ENCODE assay signal across 16 mouse cellular contexts in genomic region chr13:81045345-81045744, GRCm38 (mm10).
DNase-seq lines count a peak whose midpoint lies in the region; ATAC-seq lines count a peak whose summit lies in the region.
"Had no signal": no experiment of that assay in that cellular context is flagged by ENCODE, and none has a peak within 500 bp of the region (broad histone marks: within the 10 kb centered on the region; RNA-seq: fewer than 3 reads in every experiment).

No protein-coding gene starts in this region.

- no peak overlapping the region for H3K27ac ChIP-seq in hindbrain, embryonic 13.5 days
- H3K27ac ChIP-seq in hindbrain, embryonic 12.5 days, result no peak overlapping the region
- no peak overlapping the region for H3K27ac ChIP-seq in neural tube, embryonic 13.5 days (replicated peaks)
- no peak overlapping the region for H3K27ac ChIP-seq in liver, embryonic 11.5 days (ENCODE audit: low read depth, low read length)
- H3K27ac ChIP-seq: heart, embryonic 13.5 days; kidney, postnatal 0 days; liver, embryonic 12.5 days had no signal

- no peak overlapping the region for H3K4me3 ChIP-seq in hindbrain, embryonic 13.5 days
- no peak overlapping the region for H3K4me3 ChIP-seq in hindbrain, embryonic 12.5 days
- no peak overlapping the region for H3K4me3 ChIP-seq in neural tube, embryonic 13.5 days
- no peak overlapping the region for H3K4me3 ChIP-seq in liver, embryonic 11.5 days (ENCODE audit: low read depth, low read length)
- H3K4me3 ChIP-seq: erythroblast, embryonic 14.5 days; heart, embryonic 13.5 days; liver, embryonic 12.5 days had no signal

- H3K9me3 ChIP-seq in hindbrain, embryonic 13.5 days, result no peaks in the 10 kb centered on the region
- no peaks in the 10 kb centered on the region for H3K9me3 ChIP-seq in hindbrain, embryonic 12.5 days (replicated peaks)
- no peaks in the 10 kb centered on the region for H3K9me3 ChIP-seq in neural tube, embryonic 13.5 days
- H3K9me3 ChIP-seq in liver, embryonic 11.5 days (ENCODE audit: control insufficient read depth, low read length), result no peaks in the 10 kb centered on the region
- H3K9me3 ChIP-seq: heart, embryonic 13.5 days; liver, embryonic 12.5 days had no signal

- 70% methylated on average over 11 of the region's 11 CpGs for WGBS in hindbrain, embryonic 13.5 days
- 81% methylated on average over 11 of the region's 11 CpGs for WGBS in hindbrain, embryonic 12.5 days
- 58% methylated on average over 11 of the region's 11 CpGs for WGBS in neural tube, embryonic 13.5 days
- 75% methylated on average over 11 of the region's 11 CpGs for WGBS in liver, embryonic 11.5 days

- H3K36me3 ChIP-seq in hindbrain, embryonic 13.5 days, result no peaks in the 10 kb centered on the region
- H3K36me3 ChIP-seq in hindbrain, embryonic 12.5 days, result no peaks in the 10 kb centered on the region
- H3K36me3 ChIP-seq in neural tube, embryonic 13.5 days, result no peaks in the 10 kb centered on the region
- no peaks in the 10 kb centered on the region for H3K36me3 ChIP-seq in liver, embryonic 11.5 days (ENCODE audit: control insufficient read depth, insufficient read depth, low read length)
- H3K36me3 ChIP-seq: heart, embryonic 13.5 days; liver, embryonic 12.5 days had no signal

- no peak overlapping the region for H3K9ac ChIP-seq in hindbrain, embryonic 13.5 days
- H3K9ac ChIP-seq in hindbrain, embryonic 12.5 days, result no peak overlapping the region
- no peak overlapping the region for H3K9ac ChIP-seq in neural tube, embryonic 13.5 days
- no peak overlapping the region for H3K9ac ChIP-seq in liver, embryonic 11.5 days (ENCODE audit: low read depth, low read length)
- H3K9ac ChIP-seq: heart, embryonic 13.5 days; liver, embryonic 12.5 days had no signal

- H3K4me2 ChIP-seq in hindbrain, embryonic 13.5 days, result no peak overlapping the region
- H3K4me2 ChIP-seq in hindbrain, embryonic 12.5 days (replicated peaks), result no peak overlapping the region
- H3K4me2 ChIP-seq in neural tube, embryonic 13.5 days, result no peak overlapping the region
- H3K4me2 ChIP-seq in liver, embryonic 11.5 days, result no peak overlapping the region
- H3K4me2 ChIP-seq: heart, embryonic 13.5 days; liver, embryonic 12.5 days had no signal

- no peak for DNase-seq in neural tube, embryonic 10.5 days (ENCODE audit: extremely low spot score, low spot score)
- peak; percentile 22 for DNase-seq in layer of hippocampus, adult 9-11 months
- no peak for DNase-seq in heart, adult 9 months (ENCODE audit: low spot score in 2 of 2)
- no peak for DNase-seq in liver, embryonic 11.5 days (ENCODE audit: low spot score)
- DNase-seq: adrenal gland, postnatal 25 days; heart, postnatal 4 days; kidney, adult 11 months; right cerebral cortex, postnatal 4 days; thymus, postnatal 36 days had no signal

- H3K4me1 ChIP-seq in hindbrain, embryonic 13.5 days (replicated peaks), result no peaks in the 10 kb centered on the region
- no peaks in the 10 kb centered on the region for H3K4me1 ChIP-seq in hindbrain, embryonic 12.5 days
- H3K4me1 ChIP-seq in neural tube, embryonic 13.5 days (replicated peaks), result no peaks in the 10 kb centered on the region
- H3K4me1 ChIP-seq in liver, embryonic 11.5 days (replicated peaks; ENCODE audit: control insufficient read depth, insufficient read depth, low read length), result no peaks in the 10 kb centered on the region
- H3K4me1 ChIP-seq: liver, embryonic 12.5 days had no signal

- H3K27me3 ChIP-seq in hindbrain, embryonic 13.5 days, result no peaks in the 10 kb centered on the region
- H3K27me3 ChIP-seq in hindbrain, embryonic 12.5 days, result no peaks in the 10 kb centered on the region
- no peaks in the 10 kb centered on the region for H3K27me3 ChIP-seq in neural tube, embryonic 13.5 days
- H3K27me3 ChIP-seq in liver, embryonic 11.5 days (replicated peaks; ENCODE audit: control insufficient read depth, insufficient read depth, low read length), result no peaks in the 10 kb centered on the region
- H3K27me3 ChIP-seq: heart, embryonic 13.5 days; liver, embryonic 12.5 days had no signal

- ATAC-seq in hindbrain, embryonic 13.5 days (ENCODE audit: low FRiP score), result 0 out of 2 replicates have a peak, but pooled peaks have one; percentile 54
- no peak for ATAC-seq in hindbrain, embryonic 12.5 days (ENCODE audit: low FRiP score)
- ATAC-seq in neural tube, embryonic 13.5 days (ENCODE audit: low read depth), result peak; percentile 61
- no peak for ATAC-seq in liver, embryonic 11.5 days (replicated peaks; ENCODE audit: low FRiP score)
- ATAC-seq: liver, embryonic 12.5 days had no signal

Comparison
In these comparisons a context has a peak if more than half of its experiments do, and no peak if none do; other contexts are left out.
1. ATAC-seq: peak in hindbrain, embryonic 13.5 days (single experiment) and neural tube, embryonic 13.5 days (single experiment); none in hindbrain, embryonic 12.5 days (single experiment) and liver, embryonic 11.5 days (single experiment).